ENCODE assay signal across 13 mouse cellular contexts in genomic region chr7:98876119-98876518, GRCm38 (mm10). TPM values are rescaled to one million over a fixed set of nuclear protein-coding genes. Genes with fewer than 3 reads are reported as not detected.
DNase-seq lines count a peak whose midpoint lies in the region; ATAC-seq lines count a peak whose summit lies in the region.
"Had no signal": no experiment of that assay in that cellular context is flagged by ENCODE, and none has a peak within 500 bp of the region (broad histone marks: within the 10 kb centered on the region; RNA-seq: fewer than 3 reads in every experiment).

No protein-coding gene starts in this region.

- intact Hi-C loops in gastrocnemius, postnatal 36 days (cut with DNase I): no loop called here

- H3K4me1 ChIP-seq in heart, embryonic 13.5 days: peaks cover 49% of the 10 kb centered on the region
- H3K4me1 ChIP-seq in embryonic facial prominence, embryonic 13.5 days: peaks cover 58% of the 10 kb centered on the region
- H3K4me1 ChIP-seq in midbrain, embryonic 15.5 days: peaks cover 16% of the 10 kb centered on the region

- H3K36me3 ChIP-seq in heart, embryonic 13.5 days: no peaks in the 10 kb centered on the region
- no peaks in the 10 kb centered on the region for H3K36me3 ChIP-seq in embryonic facial prominence, embryonic 13.5 days
- H3K36me3 ChIP-seq in midbrain, embryonic 15.5 days (replicated peaks): no peaks in the 10 kb centered on the region

- peak overlapping the region; percentile 59; the same call in 1 of the 2 replicates for H3K27ac ChIP-seq in heart, embryonic 13.5 days (replicated peaks)
- peak overlapping the region; percentile 39; the same call in 1 of the 2 replicates for H3K27ac ChIP-seq in embryonic facial prominence, embryonic 13.5 days
- no peak overlapping the region for H3K27ac ChIP-seq in midbrain, embryonic 15.5 days

- no peak for ATAC-seq in heart, embryonic 13.5 days (ENCODE audit: extremely low read depth, insufficient number of reproducible peaks, low FRiP score, low TSS enrichment)
- ATAC-seq in embryonic facial prominence, embryonic 13.5 days (ENCODE audit: insufficient number of reproducible peaks, insufficient read depth, low FRiP score, low TSS enrichment, low read depth): no peak
- ATAC-seq in midbrain, embryonic 15.5 days (replicated peaks): no peak
- ATAC-seq: CD4-positive, CD25-positive, alpha-beta regulatory T cell, adult 4 months had no signal

- 0 out of 2 replicates have a peak overlapping the region, but pooled peaks have one; percentile 6 for H3K9ac ChIP-seq in heart, embryonic 13.5 days
- 0 out of 2 replicates have a peak overlapping the region, but pooled peaks have one; percentile 54 for H3K9ac ChIP-seq in embryonic facial prominence, embryonic 13.5 days
- no peak overlapping the region for H3K9ac ChIP-seq in midbrain, embryonic 15.5 days

- no peaks in the 10 kb centered on the region for H3K9me3 ChIP-seq in heart, embryonic 13.5 days
- H3K9me3 ChIP-seq in embryonic facial prominence, embryonic 13.5 days: no peaks in the 10 kb centered on the region
- no peaks in the 10 kb centered on the region for H3K9me3 ChIP-seq in midbrain, embryonic 15.5 days

- 29% methylated on average over 13 of the region's 13 CpGs for WGBS in heart, embryonic 13.5 days
- WGBS in embryonic facial prominence, embryonic 13.5 days: 35% methylated on average over 13 of the region's 13 CpGs
- WGBS in midbrain, embryonic 15.5 days: 33% methylated on average over 13 of the region's 13 CpGs

- no peaks in the 10 kb centered on the region; the same call in 1 of the 2 replicates for H3K27me3 ChIP-seq in heart, embryonic 13.5 days (replicated peaks)
- H3K27me3 ChIP-seq in embryonic facial prominence, embryonic 13.5 days: no peaks in the 10 kb centered on the region
- H3K27me3 ChIP-seq in midbrain, embryonic 15.5 days (replicated peaks): no peaks in the 10 kb centered on the region

- H3K4me3 ChIP-seq in heart, embryonic 13.5 days: no peak overlapping the region
- no peak overlapping the region for H3K4me3 ChIP-seq in embryonic facial prominence, embryonic 13.5 days
- H3K4me3 ChIP-seq in midbrain, embryonic 15.5 days: no peak overlapping the region

- DNase-seq in heart, adult 11 months: no peak
- peak; percentile 35 to 53 for DNase-seq in lung, postnatal 4 days
- DNase-seq in lung, postnatal 36 days: no peak
- DNase-seq in testis, postnatal 10 days (ENCODE audit: low spot score): no peak
- DNase-seq in gastrocnemius, postnatal 36 days: no peak
- DNase-seq: kidney, adult 18-20 months; lung, postnatal 14 days; right cerebral cortex, adult 18-20 months; thymus, postnatal 25 days had no signal

- 0 out of 2 replicates have a peak overlapping the region, but pooled peaks have one; percentile 34 for H3K4me2 ChIP-seq in heart, embryonic 13.5 days
- peak overlapping the region; percentile 45; the same call in 1 of the 2 replicates for H3K4me2 ChIP-seq in embryonic facial prominence, embryonic 13.5 days
- peak overlapping the region; percentile 16; the same call in 1 of the 2 replicates for H3K4me2 ChIP-seq in midbrain, embryonic 15.5 days

RNA-seq across cellular contexts. Expression of gene Wnt11, which starts 41.2 kb away (rescaled TPM):
- 15.8 and 17.4 TPM in 2 replicates for polyA plus RNA-seq in heart, embryonic 13.5 days (2015; fragmentation: Nextera tagmentation; extraction: Ambion mirVana)
- polyA plus RNA-seq in embryonic facial prominence, embryonic 13.5 days (2015; fragmentation: Nextera tagmentation; extraction: Ambion mirVana): 10.8 and 12.4 TPM in 2 replicates
- polyA plus RNA-seq in midbrain, embryonic 15.5 days (2015; fragmentation: Nextera tagmentation; extraction: Ambion mirVana): 0.99 and 1.0 TPM in 2 replicates
- total RNA-seq in gastrocnemius, postnatal 36 days (2021): 1 to 10 TPM; 5.4 to 8.2 TPM
- polyA plus RNA-seq: CD4-positive, CD25-positive, alpha-beta regulatory T cell, adult 4 months had no signal

Comparison
In these comparisons a context has a peak if more than half of its experiments do, and no peak if none do; other contexts are left out.
1. DNase-seq: peak in lung, postnatal 4 days (2 of 2); none in heart, adult 11 months (single experiment), lung, postnatal 36 days (single experiment), testis, postnatal 10 days (single experiment) and gastrocnemius, postnatal 36 days (0 of 2).
2. Peak in every context shown above with its lines, with median percentiles within 50 percentile points of each other: H3K4me2 ChIP-seq.